Mouse (Mus musculus) hindbrain, embryonic 16.5 days (tissue): ENCODE measurements around the gene Hist1h2bc. TPM values are rescaled to one million over a fixed set of nuclear protein-coding genes. Genes with fewer than 3 reads are reported as not detected.

Source experiments
- ATAC-seq: fragments of 200-750 bp; cut with Nextera tagmentation; 2 replicates; pipeline ENCODE4 v1.8.0; 2017; ENCODE audit warnings: moderate TSS enrichment, moderate library complexity
- H3K27ac ChIP-seq: fragments of 300-500 bp; sonication (generic); 2 replicates; pipeline ENCODE4 v1.5.1; 2014; ENCODE audit warnings: low read depth, mild to moderate bottlenecking, control low read depth, low read length, moderate library complexity
- H3K27me3 ChIP-seq: fragments of 300-500 bp; sonication (generic); replicated peaks from 2 replicates; pipeline ENCODE4 v1.6.1; 2014; ENCODE audit warnings: low read length; ENCODE audit not compliant: control insufficient read depth, insufficient read depth
- H3K36me3 ChIP-seq: fragments of 300-500 bp; sonication (generic); 2 replicates; pipeline ENCODE4 v1.6.1; 2014; ENCODE audit warnings: mild to moderate bottlenecking, low read length, moderate library complexity, mixed read lengths; ENCODE audit not compliant: control insufficient read depth, insufficient read depth
- H3K4me1 ChIP-seq: fragments of 300-500 bp; sonication (generic); 2 replicates; pipeline ENCODE4 v1.6.1; 2014; ENCODE audit warnings: low read depth, low read length; ENCODE audit not compliant: control insufficient read depth, insufficient read depth
- H3K4me2 ChIP-seq: fragments of 300-500 bp; sonication (generic); 2 replicates; pipeline ENCODE4 v1.6.1; 2014; ENCODE audit warnings: mild to moderate bottlenecking, low read length, control low read depth, moderate library complexity
- H3K4me3 ChIP-seq: fragments of 300-500 bp; sonication (generic); 2 replicates; pipeline ENCODE4 v1.5.1; 2014; ENCODE audit warnings: mild to moderate bottlenecking, low read length, control low read depth, moderate library complexity
- H3K9ac ChIP-seq: fragments of 300-500 bp; sonication (generic); 2 replicates; pipeline ENCODE4 v1.6.1; 2014; ENCODE audit warnings: low read depth, mild to moderate bottlenecking, control low read depth, low read length, moderate library complexity
- H3K9me3 ChIP-seq: fragments of 300-500 bp; sonication (generic); 2 replicates; pipeline ENCODE4 v1.6.1; 2014; ENCODE audit warnings: mild to moderate bottlenecking, low read length, moderate library complexity; ENCODE audit not compliant: control insufficient read depth
- WGBS: fragments of 180-500 bp; shearing (Covaris S2); extraction: QIAGEN DNeasy Blood & Tissue Kit; methylation state at CpG from one replicate; pipeline ENCODE4 v1.1.7; 2014; 5-methylcytosine and 5-hydroxymethylcytosine counted together
- microRNA-seq: library from miRNA; unstranded; fragments of <30 nt; microRNA quantifications from one replicate; pipeline ENCODE4, GENCODE M21; 2017
- polyA plus RNA-seq: library from polyadenylated mRNA; unstranded; fragments of >200 nt; fragmentation: Nextera tagmentation; extraction: Ambion mirVana; gene quantifications from 2 replicates; pipeline ENCODE4 v1.2.1, GENCODE M21; 2015

The Hist1h2bc gene
- polyA plus RNA-seq, 1 experiment from 2014 or later, result 24.8 TPM

- Histone ChIP-seq H3K27ac (peak overlapping the region; percentile 77), H3K9me3 (no peaks in the 10 kb centered on the region), H3K4me2 (peak overlapping the region; percentile 95), H3K9ac (peak overlapping the region; percentile 64), H3K27me3 (no peaks in the 10 kb centered on the region), H3K4me3 (peak overlapping the region; percentile 53), H3K4me1 (peaks cover 9% of the 10 kb centered on the region), H3K36me3 (no peaks in the 10 kb centered on the region)
- under 1% methylated on average over 36 of the region's 39 CpGs for WGBS
- ATAC-seq, result peak; percentile 96
These were observed 55.3 kb downstream of the Hist1h2bc start for GRCm38 (mm10) chr13:23739069-23739921.

GRCm38 (mm10) chr13:23739922-23740252, 55.9 kb downstream of the Hist1h2bc start:
- H3K27me3 ChIP-seq, result no peaks in the 10 kb centered on the region
- H3K27ac ChIP-seq, result peak overlapping the region; percentile 77
- peak overlapping the region; percentile 53 for H3K4me3 ChIP-seq
- H3K36me3 ChIP-seq, result no peaks in the 10 kb centered on the region
- no peaks in the 10 kb centered on the region for H3K9me3 ChIP-seq
- H3K4me1 ChIP-seq, result peaks cover 9% of the 10 kb centered on the region
- WGBS, result 1% methylated on average over 14 of the region's 14 CpGs
- ATAC-seq, result peak; percentile 53; the same call in 1 of the 2 replicates
- peak overlapping the region; percentile 95 for H3K4me2 ChIP-seq
- peak overlapping the region; percentile 64 for H3K9ac ChIP-seq

- Histone ChIP-seq H3K4me2 (peak overlapping the region; percentile 95), H3K27ac (peak overlapping the region; percentile 77), H3K9ac (peak overlapping the region; percentile 64), H3K4me1 (peaks cover 9% of the 10 kb centered on the region), H3K4me3 (peak overlapping the region; percentile 53), H3K36me3 (no peaks in the 10 kb centered on the region), H3K9me3 (no peaks in the 10 kb centered on the region), H3K27me3 (no peaks in the 10 kb centered on the region)
- WGBS, result 31% methylated on average over 13 of the region's 13 CpGs
- peak; percentile 1; the same call in 1 of the 2 replicates for ATAC-seq
These were observed 56.3 kb downstream of the Hist1h2bc start for GRCm38 (mm10) chr13:23740256-23740840.

GRCm38 (mm10) chr13:23740910-23741309, 56.9 kb downstream of the Hist1h2bc start:
- WGBS, result 71% methylated on average over 5 of the region's 5 CpGs

GRCm38 (mm10) chr13:23742007-23742406, 58.0 kb downstream of the Hist1h2bc start:
- no peak for ATAC-seq
- Histone ChIP-seq H3K4me2 (no peak overlapping the region), H3K27me3 (no peaks in the 10 kb centered on the region), H3K9me3 (no peaks in the 10 kb centered on the region), H3K9ac (no peak overlapping the region), H3K4me3 (no peak overlapping the region), H3K36me3 (no peaks in the 10 kb centered on the region), H3K27ac (no peak overlapping the region), H3K4me1 (peaks cover 14% of the 10 kb centered on the region)

More at GRCm38 (mm10) chr13:23740910-23741309, 56.9 kb downstream of the Hist1h2bc start:
- no peaks in the 10 kb centered on the region for H3K36me3 ChIP-seq
- H3K9ac ChIP-seq, result no peak overlapping the region
- no peak for ATAC-seq
- peak overlapping the region; percentile 95 for H3K4me2 ChIP-seq
- H3K4me1 ChIP-seq, result peaks cover 13% of the 10 kb centered on the region
- H3K27me3 ChIP-seq, result no peaks in the 10 kb centered on the region
- H3K9me3 ChIP-seq, result no peaks in the 10 kb centered on the region
- no peak overlapping the region for H3K4me3 ChIP-seq
- no peak overlapping the region for H3K27ac ChIP-seq

Small RNA genes within 50 kb of the gene (microRNA-seq; reads per million reads assigned to microRNA genes)
- not detected for gene Gm44350

Other genes with a start within 250 kb of the Hist1h2bc start
- 0.09 and 0.20 TPM in 2 replicates for gene Btn1a1, start 218.3 kb upstream of the Hist1h2bc start, polyA plus RNA-seq
- gene Btn2a2, start 195.3 kb upstream of the Hist1h2bc start, polyA plus RNA-seq, result 0.14 TPM in 1 of 2 replicates, not detected in the other
- 2.6 and 2.7 TPM in 2 replicates for gene Hist1h4h, start 153.1 kb upstream of the Hist1h2bc start, polyA plus RNA-seq
- not detected in 2 replicates for gene Hist1h2af, start 150.3 kb upstream of the Hist1h2bc start, polyA plus RNA-seq
- 0.66 TPM in 1 of 2 replicates, not detected in the other for gene Hist1h3g, start 148.8 kb upstream of the Hist1h2bc start, polyA plus RNA-seq
- 0.16 and 0.29 TPM in 2 replicates for gene Hist1h2bh, start 140.8 kb upstream of the Hist1h2bc start, polyA plus RNA-seq
- gene Hist1h3f, start 140.1 kb upstream of the Hist1h2bc start, polyA plus RNA-seq, result not detected in 2 replicates
- 0.59 TPM in 1 of 2 replicates, not detected in the other for gene Hist1h4f, start 132.6 kb upstream of the Hist1h2bc start, polyA plus RNA-seq
- 0.07 and 0.10 TPM in 2 replicates for gene Hist1h1d, start 130.9 kb upstream of the Hist1h2bc start, polyA plus RNA-seq
- gene Hist1h3e, start 121.8 kb upstream of the Hist1h2bc start, polyA plus RNA-seq, result 0.85 and 0.97 TPM in 2 replicates
- gene Hist1h2ae, start 113.0 kb upstream of the Hist1h2bc start, polyA plus RNA-seq, result 9.4 and 14.5 TPM in 2 replicates
- gene Hist1h2bg, start 112.8 kb upstream of the Hist1h2bc start, polyA plus RNA-seq, result 0.79 and 1.4 TPM in 2 replicates
- gene Hist1h2bf, start 110.0 kb upstream of the Hist1h2bc start, polyA plus RNA-seq, result 0.44 and 0.67 TPM in 2 replicates
- gene Hist1h2ad, start 109.8 kb upstream of the Hist1h2bc start, polyA plus RNA-seq, result 0.57 and 1.3 TPM in 2 replicates
- gene Hist1h3d, start 108.4 kb upstream of the Hist1h2bc start, polyA plus RNA-seq, result 0.85 and 1.3 TPM in 2 replicates
- gene Hist1h4d, start 102.6 kb upstream of the Hist1h2bc start, polyA plus RNA-seq, result 27.6 and 30.0 TPM in 2 replicates
- 1.0 and 1.1 TPM in 2 replicates for gene Hist1h2be, start 63.1 kb upstream of the Hist1h2bc start, polyA plus RNA-seq
- gene Hist1h1e, start 61.6 kb upstream of the Hist1h2bc start, polyA plus RNA-seq, result 4.0 and 5.0 TPM in 2 replicates
- 0.26 and 0.30 TPM in 2 replicates for gene Hist1h2ac, start 251 bp upstream of the Hist1h2bc start, polyA plus RNA-seq
- not detected in 2 replicates for gene Hist1h1t, start 11.6 kb downstream of the Hist1h2bc start, polyA plus RNA-seq
- 2.0 and 2.5 TPM in 2 replicates for gene Hist1h4c, start 14.3 kb downstream of the Hist1h2bc start, polyA plus RNA-seq
- gene Hfe, start 26.7 kb downstream of the Hist1h2bc start, polyA plus RNA-seq, result 5.4 and 6.7 TPM in 2 replicates
- gene Hist1h1c, start 54.6 kb downstream of the Hist1h2bc start, polyA plus RNA-seq, result 8.6 and 10.8 TPM in 2 replicates
- 0.70 and 1.2 TPM in 2 replicates for gene Hist1h3c, start 61.4 kb downstream of the Hist1h2bc start, polyA plus RNA-seq
- 0.49 and 0.66 TPM in 2 replicates for gene Hist1h2bb, start 62.5 kb downstream of the Hist1h2bc start, polyA plus RNA-seq
- 3.7 and 6.8 TPM in 2 replicates for gene Hist1h2ab, start 66.9 kb downstream of the Hist1h2bc start, polyA plus RNA-seq
- gene Hist1h3b, start 68.1 kb downstream of the Hist1h2bc start, polyA plus RNA-seq, result 1.7 and 2.7 TPM in 2 replicates
- gene Hist1h4b, start 72.8 kb downstream of the Hist1h2bc start, polyA plus RNA-seq, result 1.1 TPM in 1 of 2 replicates, not detected in the other
- gene Hist1h4a, start 77.0 kb downstream of the Hist1h2bc start, polyA plus RNA-seq, result not detected in 2 replicates
- 0.89 and 1.2 TPM in 2 replicates for gene Hist1h3a, start 78.2 kb downstream of the Hist1h2bc start, polyA plus RNA-seq
- gene Hist1h1a, start 79.5 kb downstream of the Hist1h2bc start, polyA plus RNA-seq, result 0.44 TPM in 1 of 2 replicates, not detected in the other
- 0.07 TPM in 1 of 2 replicates, not detected in the other for gene Trim38, start 85.7 kb downstream of the Hist1h2bc start, polyA plus RNA-seq
- gene Slc17a2, start 122.8 kb downstream of the Hist1h2bc start, polyA plus RNA-seq, result not detected in 2 replicates
- not detected in 2 replicates for gene Slc17a3, start 155.2 kb downstream of the Hist1h2bc start, polyA plus RNA-seq
- not detected in 2 replicates for gene Slc17a1, start 183.6 kb downstream of the Hist1h2bc start, polyA plus RNA-seq
- not detected in 2 replicates for gene Slc17a4, start 230.8 kb downstream of the Hist1h2bc start, polyA plus RNA-seq
- gene Hist1h2ba, start 250.0 kb downstream of the Hist1h2bc start, polyA plus RNA-seq, result not detected in 2 replicates